Mouse (Mus musculus) heart, embryonic 16.5 days (tissue): Measurements from ENCODE around the gene Phc3. TPM values are rescaled to one million over a fixed set of nuclear protein-coding genes. Genes with fewer than 3 reads are reported as not detected.

Experiments used
- ATAC-seq: fragments of 200-750 bp; cut with Nextera tagmentation; replicated peaks from 2 replicates; pipeline ENCODE4 v1.8.0; 2017; ENCODE audit warnings: moderate number of reproducible peaks; ENCODE audit not compliant: insufficient read depth, low FRiP score; ENCODE audit errors: extremely low read depth
- H3K27ac ChIP-seq: fragments of 300-500 bp; sonication (generic); 2 replicates; pipeline ENCODE4 v1.5.1; 2014; ENCODE audit warnings: mild to moderate bottlenecking, low read length, control low read depth, moderate library complexity
- H3K27me3 ChIP-seq: fragments of 300-500 bp; sonication (generic); 2 replicates; pipeline ENCODE4 v1.6.1; 2014; ENCODE audit warnings: low read length, mixed read lengths; ENCODE audit not compliant: control insufficient read depth, insufficient read depth
- H3K36me3 ChIP-seq: fragments of 300-500 bp; sonication (generic); 2 replicates; pipeline ENCODE4 v1.6.1; 2014; ENCODE audit not compliant: control insufficient read depth, insufficient read depth
- H3K4me1 ChIP-seq: fragments of 300-500 bp; sonication (generic); 2 replicates; pipeline ENCODE4 v1.6.1; 2014; ENCODE audit warnings: low read length, mixed read lengths; ENCODE audit not compliant: control insufficient read depth, insufficient read depth
- H3K4me2 ChIP-seq: fragments of 300-500 bp; sonication (generic); 2 replicates; pipeline ENCODE4 v1.6.1; 2014; ENCODE audit warnings: low read depth, mild to moderate bottlenecking, control low read depth, low read length
- H3K4me3 ChIP-seq: fragments of 300-500 bp; sonication (generic); 2 replicates; pipeline ENCODE4 v1.5.1; 2014; ENCODE audit warnings: mild to moderate bottlenecking, control low read depth, low read length
- H3K9ac ChIP-seq: fragments of 300-500 bp; sonication (generic); 2 replicates; pipeline ENCODE4 v1.6.1; 2014; ENCODE audit warnings: low read length, control low read depth
- H3K9me3 ChIP-seq: fragments of 300-500 bp; sonication (generic); replicated peaks from 2 replicates; pipeline ENCODE4 v1.6.1; 2016; ENCODE audit warnings: low read length; ENCODE audit not compliant: control insufficient read depth
- WGBS: fragments of 180-500 bp; shearing (Covaris S2); extraction: QIAGEN DNeasy Blood & Tissue Kit; methylation state at CpG from one replicate; pipeline ENCODE4 v1.1.7; 2014; 5-methylcytosine and 5-hydroxymethylcytosine counted together
- polyA plus RNA-seq: library from polyadenylated mRNA; unstranded; fragments of >200 nt; fragmentation: Nextera tagmentation; extraction: Ambion mirVana; gene quantifications from 2 replicates; pipeline ENCODE4 v1.2.1, GENCODE M21; 2015

Phc3 gene
- 5.6 and 5.8 TPM in 2 replicates for polyA plus RNA-seq

- Histone ChIP-seq H3K9me3 (no peaks in the 10 kb centered on the region), H3K4me1 (peaks cover 11% of the 10 kb centered on the region), H3K27me3 (no peaks in the 10 kb centered on the region), H3K27ac (peak within 1 kb of the TSS; percentile 90), H3K4me2 (peak within 1 kb of the TSS; percentile 75), H3K9ac (peak within 1 kb of the TSS; percentile 96), H3K36me3 (peaks cover 10% of the 10 kb centered on the region), H3K4me3 (peak within 1 kb of the TSS; percentile 97)
- WGBS, result 2% methylated on average over 31 of the region's 34 CpGs
- peak; percentile 89 for ATAC-seq
Measured at GRCm38 (mm10) chr3:30969104-30969581, at the start of gene Phc3. TSS of gene Phc3 (minus strand) at chr3:30969415.

GRCm38 (mm10) chr3:31017652-31018051 is 48.4 kb upstream of the Phc3 start:
- H3K9me3 ChIP-seq, result no peaks in the 10 kb centered on the region
- H3K4me3 ChIP-seq, result no peak overlapping the region
- no peaks in the 10 kb centered on the region for H3K27me3 ChIP-seq
- no peak overlapping the region for H3K4me2 ChIP-seq
- H3K9ac ChIP-seq, result no peak overlapping the region
- 65% methylated on average over 4 of the region's 4 CpGs for WGBS
- no peak overlapping the region for H3K27ac ChIP-seq
- peaks cover 10% of the 10 kb centered on the region for H3K4me1 ChIP-seq
- ATAC-seq, result no peak
- no peaks in the 10 kb centered on the region for H3K36me3 ChIP-seq

GRCm38 (mm10) chr3:31016594-31017196 is 47.5 kb upstream of the Phc3 start:
- Histone ChIP-seq H3K4me1 (peaks cover 6% of the 10 kb centered on the region), H3K4me2 (no peak overlapping the region), H3K9ac (no peak overlapping the region), H3K27me3 (no peaks in the 10 kb centered on the region), H3K36me3 (no peaks in the 10 kb centered on the region), H3K27ac (no peak overlapping the region), H3K9me3 (no peaks in the 10 kb centered on the region), H3K4me3 (no peak overlapping the region)
- 53% methylated on average over 9 of the region's 9 CpGs for WGBS
- no peak for ATAC-seq

- no peak overlapping the region for H3K9ac ChIP-seq
- 72% methylated on average over 10 of the region's 10 CpGs for WGBS
- no peaks in the 10 kb centered on the region for H3K36me3 ChIP-seq
- no peak overlapping the region for H3K4me2 ChIP-seq
- H3K4me1 ChIP-seq, result peaks cover 6% of the 10 kb centered on the region
- ATAC-seq, result no peak; the same call in 1 of the 2 replicates
- H3K4me3 ChIP-seq, result no peak overlapping the region
- no peaks in the 10 kb centered on the region for H3K9me3 ChIP-seq
- H3K27ac ChIP-seq, result no peak overlapping the region
- no peaks in the 10 kb centered on the region for H3K27me3 ChIP-seq
Measured at GRCm38 (mm10) chr3:31015682-31016443, 46.6 kb upstream of the Phc3 start.

GRCm38 (mm10) chr3:31014374-31014773 is 45.2 kb upstream of the Phc3 start:
- Histone ChIP-seq H3K4me2 (no peak overlapping the region), H3K27me3 (no peaks in the 10 kb centered on the region), H3K9ac (no peak overlapping the region), H3K36me3 (no peaks in the 10 kb centered on the region), H3K4me3 (no peak overlapping the region), H3K27ac (no peak overlapping the region), H3K4me1 (peaks cover 6% of the 10 kb centered on the region), H3K9me3 (no peaks in the 10 kb centered on the region)
- 79% methylated on average over 2 of the region's 2 CpGs for WGBS
- no peak for ATAC-seq

GRCm38 (mm10) chr3:31004320-31005209 is 35.4 kb upstream of the Phc3 start:
- H3K4me2 ChIP-seq, result no peak overlapping the region
- H3K27ac ChIP-seq, result no peak overlapping the region
- H3K4me1 ChIP-seq, result peaks cover 9% of the 10 kb centered on the region
- no peaks in the 10 kb centered on the region for H3K27me3 ChIP-seq
- H3K4me3 ChIP-seq, result no peak overlapping the region
- no peak overlapping the region for H3K9ac ChIP-seq
- WGBS, result 80% methylated on average over 6 of the region's 6 CpGs
- ATAC-seq, result no peak
- H3K9me3 ChIP-seq, result no peaks in the 10 kb centered on the region
- H3K36me3 ChIP-seq, result no peaks in the 10 kb centered on the region

- H3K4me2 ChIP-seq, result no peak overlapping the region
- H3K4me3 ChIP-seq, result no peak overlapping the region
- peaks cover 27% of the 10 kb centered on the region for H3K4me1 ChIP-seq
- no peak for ATAC-seq
- no peak overlapping the region for H3K9ac ChIP-seq
- H3K9me3 ChIP-seq, result no peaks in the 10 kb centered on the region
- no peaks in the 10 kb centered on the region for H3K36me3 ChIP-seq
- no peak overlapping the region for H3K27ac ChIP-seq
- no peaks in the 10 kb centered on the region for H3K27me3 ChIP-seq
- WGBS, result 57% methylated on average over 3 of the region's 3 CpGs
Measured at GRCm38 (mm10) chr3:31001048-31001676, 31.9 kb upstream of the Phc3 start.

- H3K9me3 ChIP-seq, result no peaks in the 10 kb centered on the region
- no peak overlapping the region for H3K4me2 ChIP-seq
- WGBS, result 39% methylated on average over 4 of the region's 4 CpGs
- no peak overlapping the region for H3K4me3 ChIP-seq
- H3K9ac ChIP-seq, result peak overlapping the region; percentile 36
- ATAC-seq, result no peak
- H3K27ac ChIP-seq, result peak overlapping the region; percentile 75
- no peaks in the 10 kb centered on the region for H3K27me3 ChIP-seq
- no peaks in the 10 kb centered on the region for H3K36me3 ChIP-seq
- H3K4me1 ChIP-seq, result peaks cover 27% of the 10 kb centered on the region
Measured at GRCm38 (mm10) chr3:31000018-31000407, 30.8 kb upstream of the Phc3 start.
